ENCODE assay signal across 8 mouse cellular contexts in genomic region chr17:28084964-28085363, GRCm38 (mm10). TPM values are rescaled to one million over a fixed set of nuclear protein-coding genes. Genes with fewer than 3 reads are reported as not detected.
A peak's percentile ranks its signal among the peaks of the same experiment; 100 is the strongest.
DNase-seq lines count a peak whose midpoint lies in the region; ATAC-seq and TF ChIP-seq lines count a peak whose summit lies in the region.

No protein-coding gene starts in this region.

- 1% methylated on average over 16 of the region's 16 CpGs for WGBS in forebrain, postnatal 0 days
- 1% methylated on average over 16 of the region's 16 CpGs for WGBS in lung, embryonic 14.5 days
- WGBS in olfactory bulb, adult 2 months, result 1% methylated on average over 16 of the region's 16 CpGs

- peaks cover 19% of the 10 kb centered on the region; the same call in 1 of the 2 replicates for H3K27me3 ChIP-seq in G1E (ENCODE audit: insufficient read depth, low read length)
- no peaks in the 10 kb centered on the region for H3K27me3 ChIP-seq in forebrain, postnatal 0 days (ENCODE audit: insufficient read depth, low read length)
- no peaks in the 10 kb centered on the region for H3K27me3 ChIP-seq in lung, embryonic 14.5 days (ENCODE audit: insufficient read depth, low read length)

- peak; percentile 49; the same call in 1 of the 2 replicates for ATAC-seq in G1E (ENCODE audit: extremely low read depth, insufficient number of reproducible peaks, low FRiP score, poor library complexity, severe bottlenecking)
- peak; percentile 75 for ATAC-seq in forebrain, postnatal 0 days
- ATAC-seq in lung, embryonic 14.5 days (ENCODE audit: insufficient read depth), result peak; percentile 62

- no peak overlapping the region for H3K27ac ChIP-seq in forebrain, postnatal 0 days (ENCODE audit: low read depth, low read length)
- peak overlapping the region; percentile 19; the same call in 1 of the 2 replicates for H3K27ac ChIP-seq in layer of hippocampus, adult 2 months
- no peak overlapping the region for H3K27ac ChIP-seq in lung, embryonic 14.5 days (ENCODE audit: low read depth)
- H3K27ac ChIP-seq in olfactory bulb, adult 2 months (ENCODE audit: insufficient read depth, low read depth, low read length), result no peak overlapping the region

- TF ChIP-seq CTCF in G1E (IDR thresholded peaks at IDR 0.05; ENCODE audit: low read depth, low read length), result peak; percentile 63
- peak; percentile 96 for TF ChIP-seq CTCF in forebrain, postnatal 0 days (IDR thresholded peaks at IDR 0.05; ENCODE audit: low read depth)
- peak; percentile 100 for TF ChIP-seq CTCF in layer of hippocampus, adult 2 months (conservative IDR thresholded peaks at IDR 0.05)
- TF ChIP-seq CTCF in lung, embryonic 14.5 days (IDR thresholded peaks at IDR 0.05; ENCODE audit: low read depth), result peak; percentile 99
- peak; percentile 83 for TF ChIP-seq CTCF in olfactory bulb, adult 2 months (IDR thresholded peaks at IDR 0.05; ENCODE audit: insufficient read depth, low read depth, low read length)

- H3K4me2 ChIP-seq in forebrain, postnatal 0 days (ENCODE audit: low read depth), result peak overlapping the region; percentile 32
- peak overlapping the region; percentile 56 for H3K4me2 ChIP-seq in lung, embryonic 14.5 days

- DNase-seq in G1E (ENCODE audit: low spot score), result peak; percentile 94
- peak; percentile 85 to 87 for DNase-seq in cerebellum, adult 18-20 months
- DNase-seq in forebrain, postnatal 0 days, result peak; percentile 93
- DNase-seq in heart, postnatal 4 days, result peak; percentile 95
- peak; percentile 87 to 93 for DNase-seq in layer of hippocampus, adult 2 months (ENCODE audit: low spot score in 2 of 2)
- DNase-seq in lung, embryonic 14.5 days, result peak; percentile 96
- DNase-seq in thymus, adult 18-20 months, result peak; percentile 76 to 78

- peaks cover 25% of the 10 kb centered on the region for H3K4me1 ChIP-seq in G1E (ENCODE audit: insufficient read depth, low read depth, low read length)
- no peaks in the 10 kb centered on the region for H3K4me1 ChIP-seq in forebrain, postnatal 0 days (ENCODE audit: insufficient read depth)
- H3K4me1 ChIP-seq in lung, embryonic 14.5 days (ENCODE audit: insufficient read depth), result no peaks in the 10 kb centered on the region
- peaks cover 3% of the 10 kb centered on the region; the same call in 1 of the 2 replicates for H3K4me1 ChIP-seq in olfactory bulb, adult 2 months (ENCODE audit: control insufficient read depth, insufficient read depth, low read length)

- no peaks in the 10 kb centered on the region for H3K36me3 ChIP-seq in G1E (replicated peaks)
- H3K36me3 ChIP-seq in forebrain, postnatal 0 days (ENCODE audit: insufficient read depth), result no peaks in the 10 kb centered on the region
- no peaks in the 10 kb centered on the region for H3K36me3 ChIP-seq in lung, embryonic 14.5 days (ENCODE audit: insufficient read depth)

- TF ChIP-seq POLR2A in olfactory bulb, adult 2 months (IDR thresholded peaks at IDR 0.05; ENCODE audit: insufficient read depth, low read depth, low read length), result no peak

- H3K9me3 ChIP-seq in G1E (replicated peaks), result peaks cover 3% of the 10 kb centered on the region; the same call in 1 of the 2 replicates
- no peaks in the 10 kb centered on the region for H3K9me3 ChIP-seq in forebrain, postnatal 0 days (ENCODE audit: low read length)
- no peaks in the 10 kb centered on the region for H3K9me3 ChIP-seq in lung, embryonic 14.5 days (ENCODE audit: low read depth, low read length)

- H3K9ac ChIP-seq in forebrain, postnatal 0 days, result no peak overlapping the region
- peak overlapping the region; percentile 29; the same call in 1 of the 2 replicates for H3K9ac ChIP-seq in lung, embryonic 14.5 days

- no peak overlapping the region for H3K4me3 ChIP-seq in G1E (ENCODE audit: low read depth, low read length)
- peak overlapping the region; percentile 15; the same call in 1 of the 2 replicates for H3K4me3 ChIP-seq in forebrain, postnatal 0 days (ENCODE audit: low read depth, low read length)
- peak overlapping the region; percentile 30 for H3K4me3 ChIP-seq in layer of hippocampus, adult 2 months
- 0 out of 2 replicates have a peak overlapping the region, but pooled peaks have one; percentile 8 for H3K4me3 ChIP-seq in lung, embryonic 14.5 days (ENCODE audit: low read depth, low read length)
- H3K4me3 ChIP-seq in olfactory bulb, adult 2 months (ENCODE audit: insufficient read depth, low read depth, low read length), result no peak overlapping the region

RNA-seq across cellular contexts. Expression of gene Tcp11, which starts 4.5 kb away (rescaled TPM):
- total RNA-seq in G1E (2014; fragmentation: Nextera tagmentation), result not detected in 2 replicates
- total RNA-seq in G1E (2017), result not detected in 2 replicates
- not detected in 2 replicates for polyA plus RNA-seq in G1E (2012)
- 4.3 and 7.2 TPM in 2 replicates for total RNA-seq in forebrain, postnatal 0 days (2014; rRNA removed)
- polyA plus RNA-seq in forebrain, postnatal 0 days (2015; fragmentation: Nextera tagmentation; extraction: Ambion mirVana), result 1.7 and 2.9 TPM in 2 replicates
- total RNA-seq in heart, postnatal 4 days (2021), result under 1 TPM in 1 of 2 experiments, not detected in 1; 0.14 TPM
- total RNA-seq in layer of hippocampus, adult 2 months (2021), result under 1 TPM; 0.74 to 0.84 TPM
- polyA plus RNA-seq in lung, embryonic 14.5 days (2014; fragmentation: Nextera tagmentation; extraction: Ambion mirVana), result 1.6 and 2.0 TPM in 2 replicates
- not detected in 2 replicates for polyA plus RNA-seq in olfactory bulb, adult 2 months (2012; ENCODE audit: insufficient read depth, insufficient read length, low replicate concordance, missing spikeins)

RNA-seq across cellular contexts. Expression of gene Scube3, which starts 57.0 kb away (rescaled TPM):
- total RNA-seq in G1E (2014; fragmentation: Nextera tagmentation) (not detected in 2 replicates), G1E (2017) (0.12 and 0.22 TPM in 2 replicates)
- polyA plus RNA-seq in G1E (2012), result not detected in 2 replicates
- 16.3 and 16.7 TPM in 2 replicates for total RNA-seq in forebrain, postnatal 0 days (2014; rRNA removed)
- 3.1 and 3.2 TPM in 2 replicates for polyA plus RNA-seq in forebrain, postnatal 0 days (2015; fragmentation: Nextera tagmentation; extraction: Ambion mirVana)
- total RNA-seq in heart, postnatal 4 days (2021), result 1 to 10 TPM; 1.1 to 1.4 TPM
- 1 to 10 TPM; 1.1 TPM for total RNA-seq in layer of hippocampus, adult 2 months (2021)
- 2.2 and 2.5 TPM in 2 replicates for polyA plus RNA-seq in lung, embryonic 14.5 days (2014; fragmentation: Nextera tagmentation; extraction: Ambion mirVana)
- polyA plus RNA-seq in olfactory bulb, adult 2 months (2012; ENCODE audit: insufficient read depth, insufficient read length, low replicate concordance, missing spikeins), result not detected in 2 replicates

Comparison
In these comparisons a context has a peak if more than half of its experiments do, and no peak if none do; other contexts are left out.
1. H3K4me3 ChIP-seq: peak in forebrain, postnatal 0 days (single experiment), layer of hippocampus, adult 2 months (single experiment) and lung, embryonic 14.5 days (single experiment); none in G1E (single experiment) and olfactory bulb, adult 2 months (single experiment).
2. Peak in every context shown above with its lines, with median percentiles within 50 percentile points of each other: ATAC-seq, DNase-seq and CTCF ChIP-seq.